Mouse (Mus musculus) retina, adult 2 months (tissue): ENCODE results near the gene Impdh2.

Experiments used
- DNase-seq: peaks from one replicate; pipeline ENCODE4 v3.0.0-alpha.2; 2012; ENCODE audit warnings: low read depth, low spot score

Impdh2 gene

GRCm38 (mm10) chr9:108569381-108570206 is 9.5 kb downstream of the Impdh2 start, which contains the start of gene Dalrd3:
Gene Dalrd3, plus strand, starts transcription at chr9:108569886.
- DNase-seq: peak; percentile 74

GRCm38 (mm10) chr9:108570207-108570896 is 10.3 kb downstream of the Impdh2 start:
- DNase-seq: no peak

- DNase-seq: no peak
Observed at GRCm38 (mm10) chr9:108571401-108571973, 11.4 kb downstream of the Impdh2 start.

- DNase-seq: no peak
Observed at GRCm38 (mm10) chr9:108572321-108572720, 12.2 kb downstream of the Impdh2 start.

- no peak for DNase-seq
Observed at GRCm38 (mm10) chr9:108573774-108574690, 13.9 kb downstream of the Impdh2 start.

- DNase-seq: no peak
Observed at GRCm38 (mm10) chr9:108574921-108575320, 14.8 kb downstream of the Impdh2 start.

GRCm38 (mm10) chr9:108575321-108576297 is 15.5 kb downstream of the Impdh2 start:
- DNase-seq: no peak

GRCm38 (mm10) chr9:108577025-108577424 is 16.9 kb downstream of the Impdh2 start:
- DNase-seq: no peak

GRCm38 (mm10) chr9:108577934-108578544 is 18.0 kb downstream of the Impdh2 start:
- no peak for DNase-seq

- DNase-seq: peak; percentile 93
Observed at GRCm38 (mm10) chr9:108578545-108579343, 18.7 kb downstream of the Impdh2 start, which contains the start of gene Wdr6. Gene Wdr6, minus strand, starts transcription at chr9:108578739.

- DNase-seq: no peak
Observed at GRCm38 (mm10) chr9:108579344-108579690, 19.2 kb downstream of the Impdh2 start.

- DNase-seq: peak; percentile 71
Observed at GRCm38 (mm10) chr9:108587571-108588180, 27.6 kb downstream of the Impdh2 start.

- DNase-seq: no peak
Observed at GRCm38 (mm10) chr9:108589229-108589628, 29.1 kb downstream of the Impdh2 start.

GRCm38 (mm10) chr9:108591462-108591861 is 31.4 kb downstream of the Impdh2 start:
- no peak for DNase-seq

- no peak for DNase-seq
Observed at GRCm38 (mm10) chr9:108594354-108594753, 34.3 kb downstream of the Impdh2 start.

GRCm38 (mm10) chr9:108596998-108597764 is 37.1 kb downstream of the Impdh2 start, which contains the start of gene P4htm:
Gene P4htm, minus strand, starts transcription at chr9:108597667.
- peak; percentile 58 for DNase-seq

GRCm38 (mm10) chr9:108599021-108599566 is 39.0 kb downstream of the Impdh2 start:
- DNase-seq: no peak
